ENCODE assay signal across 9 mouse cellular contexts in genomic region chr5:114579714-114580357, GRCm38 (mm10). TPM values are rescaled to one million over a fixed set of nuclear protein-coding genes. Genes with fewer than 3 reads are reported as not detected.
DNase-seq lines count a peak whose midpoint lies in the region; ATAC-seq lines count a peak whose summit lies in the region.
"Had no signal": no experiment of that assay in that cellular context is flagged by ENCODE, and none has a peak within 500 bp of the region (broad histone marks: within the 10 kb centered on the region; RNA-seq: fewer than 3 reads in every experiment).

No protein-coding gene starts in this region.

- H3K4me1 ChIP-seq in neural tube, embryonic 12.5 days = peaks cover 82% of the 10 kb centered on the region
- H3K4me1 ChIP-seq in neural tube, embryonic 15.5 days = peaks cover 82% of the 10 kb centered on the region
- peaks cover 93% of the 10 kb centered on the region for H3K4me1 ChIP-seq in hindbrain, embryonic 13.5 days (replicated peaks)

- H3K4me2 ChIP-seq in neural tube, embryonic 12.5 days (replicated peaks) = no peak overlapping the region
- H3K4me2 ChIP-seq in neural tube, embryonic 15.5 days = no peak overlapping the region
- no peak overlapping the region for H3K4me2 ChIP-seq in hindbrain, embryonic 13.5 days

- H3K4me3 ChIP-seq in neural tube, embryonic 12.5 days = no peak overlapping the region
- no peak overlapping the region for H3K4me3 ChIP-seq in neural tube, embryonic 15.5 days (replicated peaks)
- H3K4me3 ChIP-seq in hindbrain, embryonic 13.5 days = no peak overlapping the region
- H3K4me3 ChIP-seq: heart, embryonic 10.5 days had no signal

- peak; percentile 31; the same call in 1 of the 2 replicates for ATAC-seq in neural tube, embryonic 12.5 days (ENCODE audit: low FRiP score, low read depth)
- ATAC-seq in neural tube, embryonic 15.5 days (ENCODE audit: low FRiP score) = no peak
- no peak for ATAC-seq in hindbrain, embryonic 13.5 days (ENCODE audit: low FRiP score)

- 49% methylated on average over 8 of the region's 8 CpGs for WGBS in neural tube, embryonic 12.5 days
- 54% methylated on average over 8 of the region's 8 CpGs for WGBS in neural tube, embryonic 15.5 days
- 46% methylated on average over 8 of the region's 8 CpGs for WGBS in hindbrain, embryonic 13.5 days

- H3K27ac ChIP-seq in neural tube, embryonic 12.5 days = no peak overlapping the region; the same call in 1 of the 2 replicates
- no peak overlapping the region; the same call in 1 of the 2 replicates for H3K27ac ChIP-seq in neural tube, embryonic 15.5 days (replicated peaks)
- H3K27ac ChIP-seq in hindbrain, embryonic 13.5 days = no peak overlapping the region
- H3K27ac ChIP-seq: heart, embryonic 10.5 days had no signal

- 0 out of 2 replicates have a peak overlapping the region, but pooled peaks have one; percentile 33 for H3K9ac ChIP-seq in neural tube, embryonic 12.5 days
- no peak overlapping the region for H3K9ac ChIP-seq in neural tube, embryonic 15.5 days (replicated peaks)
- H3K9ac ChIP-seq in hindbrain, embryonic 13.5 days = 0 out of 2 replicates have a peak overlapping the region, but pooled peaks have one; percentile 4

- H3K27me3 ChIP-seq in neural tube, embryonic 12.5 days (replicated peaks) = no peaks in the 10 kb centered on the region
- no peaks in the 10 kb centered on the region for H3K27me3 ChIP-seq in neural tube, embryonic 15.5 days (replicated peaks)
- 0 out of 2 replicates have a peak, but pooled peaks cover 3% of the 10 kb centered on the region for H3K27me3 ChIP-seq in hindbrain, embryonic 13.5 days

- intact Hi-C loops in left cerebral cortex, postnatal 36 days (cut with DNase I) = no loop called here

- peak; percentile 34 to 39 for DNase-seq in left cerebral cortex, postnatal 36 days (ENCODE audit: low spot score in 2 of 2)
- peak; percentile 68 for DNase-seq in telencephalon, adult 2 months (ENCODE audit: low read depth, low spot score)
- DNase-seq in thymus, postnatal 10 days (ENCODE audit: low spot score in 2 of 2) = no peak
- no peak for DNase-seq in urinary bladder, adult 18-20 months (ENCODE audit: low spot score in 2 of 2)
- no peak for DNase-seq in spleen, adult 12 weeks (ENCODE audit: low spot score)

- no peaks in the 10 kb centered on the region for H3K36me3 ChIP-seq in neural tube, embryonic 12.5 days
- no peaks in the 10 kb centered on the region for H3K36me3 ChIP-seq in neural tube, embryonic 15.5 days
- H3K36me3 ChIP-seq in hindbrain, embryonic 13.5 days = no peaks in the 10 kb centered on the region
- H3K36me3 ChIP-seq: heart, embryonic 10.5 days had no signal

- no peaks in the 10 kb centered on the region for H3K9me3 ChIP-seq in neural tube, embryonic 12.5 days
- H3K9me3 ChIP-seq in neural tube, embryonic 15.5 days (replicated peaks) = no peaks in the 10 kb centered on the region
- H3K9me3 ChIP-seq in hindbrain, embryonic 13.5 days = no peaks in the 10 kb centered on the region
- H3K9me3 ChIP-seq: heart, embryonic 10.5 days had no signal

RNA-seq across cellular contexts. Expression of gene Fam222a, which starts 12.0 kb away (rescaled TPM):
- polyA plus RNA-seq in neural tube, embryonic 12.5 days (2016; fragmentation: Nextera tagmentation; extraction: Ambion mirVana) = 7.2 and 8.0 TPM in 2 replicates
- 4.7 and 5.3 TPM in 2 replicates for polyA plus RNA-seq in neural tube, embryonic 15.5 days (2015; fragmentation: Nextera tagmentation; extraction: Ambion mirVana)
- 5.8 and 6.4 TPM in 2 replicates for polyA plus RNA-seq in hindbrain, embryonic 13.5 days (2015; fragmentation: Nextera tagmentation; extraction: Ambion mirVana)
- 10 to 100 TPM in 1 of 2 experiments, 1 to 10 TPM in 1; 10.0 to 12.6 TPM for total RNA-seq in left cerebral cortex, postnatal 36 days (2021)

Comparison
In these comparisons a context has a peak if more than half of its experiments do, and no peak if none do; other contexts are left out.
1. DNase-seq: peak in left cerebral cortex, postnatal 36 days (2 of 2) and telencephalon, adult 2 months (single experiment); none in thymus, postnatal 10 days (0 of 2), urinary bladder, adult 18-20 months (0 of 2) and spleen, adult 12 weeks (single experiment).